Mouse (Mus musculus) 416B (cell line): Measurements from ENCODE around the gene Pde4d.

Experiments
- DNase-seq: peaks from one replicate; pipeline ENCODE4 v3.0.0; 2011; ENCODE audit warnings: low read depth

The Pde4d gene

GRCm38 (mm10) chr13:109821725-109822412, 1372.1 kb downstream of the Pde4d start:
- DNase-seq, result peak; percentile 4

- peak; percentile 96 for DNase-seq
Observed at GRCm38 (mm10) chr13:109822413-109823298, 1372.9 kb downstream of the Pde4d start.

- DNase-seq, result peak; percentile 7
Observed at GRCm38 (mm10) chr13:109823307-109824031, 1373.7 kb downstream of the Pde4d start.

GRCm38 (mm10) chr13:109825891-109826290, 1376.1 kb downstream of the Pde4d start:
- DNase-seq, result no peak

- no peak for DNase-seq
Observed at GRCm38 (mm10) chr13:109827341-109827740, 1377.6 kb downstream of the Pde4d start.

GRCm38 (mm10) chr13:109827909-109828308, 1378.2 kb downstream of the Pde4d start:
- DNase-seq, result no peak

GRCm38 (mm10) chr13:109829444-109829843, 1379.7 kb downstream of the Pde4d start:
- peak; percentile 29 for DNase-seq

- DNase-seq, result no peak
Observed at GRCm38 (mm10) chr13:109834935-109835334, 1385.2 kb downstream of the Pde4d start.

- DNase-seq, result no peak
Observed at GRCm38 (mm10) chr13:109837453-109837852, 1387.7 kb downstream of the Pde4d start.

GRCm38 (mm10) chr13:109837921-109838320, 1388.2 kb downstream of the Pde4d start:
- no peak for DNase-seq

- DNase-seq, result no peak
Observed at GRCm38 (mm10) chr13:109840251-109840650, 1390.5 kb downstream of the Pde4d start.

- no peak for DNase-seq
Observed at GRCm38 (mm10) chr13:109841140-109841822, 1391.5 kb downstream of the Pde4d start.

- DNase-seq, result peak; percentile 28
Observed at GRCm38 (mm10) chr13:109842982-109843381, 1393.2 kb downstream of the Pde4d start.

GRCm38 (mm10) chr13:109844828-109845227, 1395.1 kb downstream of the Pde4d start:
- DNase-seq, result no peak

- DNase-seq, result no peak
Observed at GRCm38 (mm10) chr13:109863826-109864225, 1414.1 kb downstream of the Pde4d start.

- DNase-seq, result no peak
Observed at GRCm38 (mm10) chr13:109864311-109864710, 1414.6 kb downstream of the Pde4d start.

- DNase-seq, result no peak
Observed at GRCm38 (mm10) chr13:109880392-109880791, 1430.6 kb downstream of the Pde4d start.

- DNase-seq, result peak; percentile 74
Observed at GRCm38 (mm10) chr13:109881161-109881857, 1431.6 kb downstream of the Pde4d start.

- DNase-seq, result no peak
Observed at GRCm38 (mm10) chr13:109883636-109884035, 1433.9 kb downstream of the Pde4d start.

- no peak for DNase-seq
Observed at GRCm38 (mm10) chr13:109884812-109885211, 1435.1 kb downstream of the Pde4d start.

GRCm38 (mm10) chr13:109888293-109888692, 1438.5 kb downstream of the Pde4d start:
- DNase-seq, result no peak
